Mouse (Mus musculus) lung, postnatal 0 days (tissue): ENCODE results near the gene Adamts16. TPM values are rescaled to one million over a fixed set of nuclear protein-coding genes. Genes with fewer than 3 reads are reported as not detected.

Experiments
- ATAC-seq: fragments of 200-750 bp; cut with Nextera tagmentation; 2 replicates; pipeline ENCODE4 v1.8.0; 2017; ENCODE audit warnings: moderate library complexity
- DNase-seq: peaks from one replicate; pipeline ENCODE4 v3.0.0-alpha.2; 2016; ENCODE audit warnings: low spot score
- H3K27ac ChIP-seq: fragments of 300-500 bp; sonication (generic); 2 replicates; pipeline ENCODE4 v1.5.1; 2014; ENCODE audit warnings: antibody characterized with exemption, mild to moderate bottlenecking, low read length, mixed read lengths
- H3K27me3 ChIP-seq: fragments of 300-500 bp; sonication (generic); replicated peaks from 2 replicates; pipeline ENCODE4 v1.6.1; 2014; ENCODE audit warnings: low read length, mixed read lengths; ENCODE audit not compliant: insufficient read depth
- H3K36me3 ChIP-seq: fragments of 300-500 bp; sonication (generic); 2 replicates; pipeline ENCODE4 v1.6.1; 2014; ENCODE audit warnings: low read length, mixed read lengths; ENCODE audit not compliant: insufficient read depth
- H3K4me1 ChIP-seq: fragments of 300-500 bp; sonication (generic); 2 replicates; pipeline ENCODE4 v1.6.1; 2014; ENCODE audit warnings: antibody characterized with exemption, low read depth, low read length, mixed read lengths; ENCODE audit not compliant: insufficient read depth
- H3K4me2 ChIP-seq: fragments of 300-500 bp; sonication (generic); replicated peaks from 2 replicates; pipeline ENCODE4 v1.6.1; 2014; ENCODE audit warnings: low read depth, mild to moderate bottlenecking, low read length, moderate library complexity, mixed read lengths
- H3K4me3 ChIP-seq: fragments of 300-500 bp; sonication (generic); 2 replicates; pipeline ENCODE4 v1.5.1; 2014; ENCODE audit warnings: low read depth, low read length
- H3K9ac ChIP-seq: fragments of 300-500 bp; sonication (generic); replicated peaks from 2 replicates; pipeline ENCODE4 v1.6.1; 2014; ENCODE audit warnings: low read depth, mild to moderate bottlenecking
- H3K9me3 ChIP-seq: fragments of 300-500 bp; sonication (generic); 2 replicates; pipeline ENCODE4 v1.6.1; 2016; ENCODE audit warnings: low read length, mixed read lengths
- CTCF ChIP-seq: IDR thresholded peaks from 2 replicates; pipeline ENCODE4 v1.5.1; 2016; ENCODE audit warnings: antibody characterized with exemption, mild to moderate bottlenecking
- EP300 ChIP-seq: IDR thresholded peaks from 2 replicates; pipeline ENCODE4 v1.6.1; 2016; ENCODE audit warnings: antibody characterized with exemption, mild to moderate bottlenecking, control low read depth
- WGBS: fragments of 180-500 bp; shearing (Covaris S2); extraction: QIAGEN DNeasy Blood & Tissue Kit; methylation state at CpG from one replicate; pipeline ENCODE4 v1.1.7; 2014; 5-methylcytosine and 5-hydroxymethylcytosine counted together
- polyA plus RNA-seq: library from polyadenylated mRNA; unstranded; fragments of >200 nt; fragmentation: Nextera tagmentation; extraction: Ambion mirVana; gene quantifications from 2 replicates; pipeline ENCODE4 v1.2.1, GENCODE M21; 2015

Adamts16 gene
- polyA plus RNA-seq, 1 experiment from 2014 or later, result not detected

DNA sequence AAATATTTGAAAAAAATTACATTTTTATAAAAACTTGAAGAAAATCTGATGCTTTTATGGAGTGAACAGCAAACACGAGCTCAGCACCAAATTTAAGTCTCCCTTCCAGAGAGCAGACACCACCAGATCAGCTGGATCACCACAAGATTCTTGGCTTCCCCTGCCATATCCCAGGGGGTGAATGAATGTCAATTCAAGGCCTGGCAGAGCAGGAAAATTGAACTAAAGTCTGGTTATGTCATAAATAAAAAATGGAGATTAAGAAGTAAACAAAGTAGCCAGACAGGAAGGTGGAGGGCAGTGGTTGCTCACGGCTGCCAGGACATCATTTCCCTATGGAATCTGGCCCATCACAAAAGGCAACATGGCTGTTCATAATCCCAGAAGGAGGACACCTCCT, 80.3 kb downstream of the Adamts16 start:
- H3K27me3 ChIP-seq, result no peaks in the 10 kb centered on the region
- TF ChIP-seq EP300 (no peak), CTCF (no peak)
- WGBS, result 31% methylated on average over 2 of the region's 2 CpGs
- H3K9me3 ChIP-seq, result no peaks in the 10 kb centered on the region
- ATAC-seq, result no peak
- no peak for DNase-seq
- H3K4me2 ChIP-seq, result no peak overlapping the region
- H3K27ac ChIP-seq, result no peak overlapping the region
- H3K9ac ChIP-seq, result no peak overlapping the region
- no peaks in the 10 kb centered on the region for H3K36me3 ChIP-seq
- no peaks in the 10 kb centered on the region for H3K4me1 ChIP-seq
- H3K4me3 ChIP-seq, result no peak overlapping the region

DNA sequence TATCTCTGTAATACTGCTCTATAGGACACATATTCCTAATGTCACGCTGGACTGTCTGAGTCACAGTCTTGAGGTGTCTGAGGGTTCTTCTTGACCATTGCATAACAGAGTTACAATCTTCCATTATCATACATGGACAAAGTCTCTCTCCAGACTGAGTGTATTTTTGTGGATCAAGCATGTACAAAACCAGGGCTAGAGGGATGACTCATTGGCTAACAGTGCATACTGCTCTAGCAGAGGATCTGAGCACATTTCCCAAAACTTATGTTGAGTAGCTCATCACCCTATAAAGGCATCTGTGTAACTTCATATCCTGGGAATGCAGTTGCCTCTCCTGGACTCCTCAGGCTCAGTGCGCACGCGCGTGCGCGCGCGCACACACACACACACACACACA, 81.4 kb downstream of the Adamts16 start:
- TF ChIP-seq EP300 (no peak), CTCF (no peak)
- no peak overlapping the region for H3K27ac ChIP-seq
- H3K36me3 ChIP-seq, result no peaks in the 10 kb centered on the region
- no peak for DNase-seq
- 96% methylated on average over 9 of the region's 9 CpGs for WGBS
- H3K27me3 ChIP-seq, result no peaks in the 10 kb centered on the region
- ATAC-seq, result no peak
- no peaks in the 10 kb centered on the region for H3K9me3 ChIP-seq
- no peak overlapping the region for H3K4me3 ChIP-seq
- no peak overlapping the region for H3K9ac ChIP-seq
- H3K4me1 ChIP-seq, result no peaks in the 10 kb centered on the region
- no peak overlapping the region for H3K4me2 ChIP-seq

DNA sequence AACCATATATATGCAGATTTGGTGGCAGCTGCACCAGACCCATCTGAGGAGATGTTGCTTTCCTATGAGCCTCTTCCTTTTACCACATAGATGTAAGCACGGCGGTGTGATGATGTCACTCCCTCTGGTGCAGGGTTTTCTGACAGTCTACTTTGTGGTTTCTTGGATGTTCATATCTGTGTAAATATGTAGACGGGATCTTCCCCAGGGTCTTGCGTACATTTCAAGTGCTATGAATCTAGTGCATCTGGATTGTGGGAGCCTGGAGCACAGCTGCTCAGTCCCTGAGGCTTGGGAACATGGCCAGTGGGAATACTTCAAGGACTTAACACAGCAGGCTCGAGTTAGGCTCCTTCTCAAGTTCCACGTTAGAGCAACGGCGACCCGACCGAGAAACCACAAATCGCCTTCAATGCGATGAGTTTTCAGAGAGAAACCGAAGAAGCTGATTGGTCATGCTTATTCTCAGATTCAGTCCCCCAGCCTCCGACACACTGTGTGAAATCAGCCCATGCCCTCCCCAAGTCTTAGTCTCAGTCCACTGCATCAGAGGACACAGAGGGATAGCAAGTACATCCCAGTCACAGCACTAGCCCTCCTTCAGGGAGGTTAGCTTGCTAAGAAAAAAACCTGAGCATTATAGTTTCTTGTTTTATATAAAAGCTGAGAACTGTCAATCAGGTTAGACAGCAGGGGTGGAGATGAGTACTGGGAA, 95.2 kb downstream of the Adamts16 start:
- DNase-seq (peak; percentile 9), ATAC-seq (no peak)
- no peak overlapping the region for H3K9ac ChIP-seq
- no peak overlapping the region for H3K27ac ChIP-seq
- WGBS, result 65% methylated on average over 14 of the region's 14 CpGs
- H3K4me2 ChIP-seq, result no peak overlapping the region
- H3K27me3 ChIP-seq, result no peaks in the 10 kb centered on the region
- no peak overlapping the region for H3K4me3 ChIP-seq
- no peaks in the 10 kb centered on the region for H3K4me1 ChIP-seq
- H3K9me3 ChIP-seq, result no peaks in the 10 kb centered on the region
- no peaks in the 10 kb centered on the region for H3K36me3 ChIP-seq
- TF ChIP-seq EP300, result no peak
- no peak for TF ChIP-seq CTCF

DNA sequence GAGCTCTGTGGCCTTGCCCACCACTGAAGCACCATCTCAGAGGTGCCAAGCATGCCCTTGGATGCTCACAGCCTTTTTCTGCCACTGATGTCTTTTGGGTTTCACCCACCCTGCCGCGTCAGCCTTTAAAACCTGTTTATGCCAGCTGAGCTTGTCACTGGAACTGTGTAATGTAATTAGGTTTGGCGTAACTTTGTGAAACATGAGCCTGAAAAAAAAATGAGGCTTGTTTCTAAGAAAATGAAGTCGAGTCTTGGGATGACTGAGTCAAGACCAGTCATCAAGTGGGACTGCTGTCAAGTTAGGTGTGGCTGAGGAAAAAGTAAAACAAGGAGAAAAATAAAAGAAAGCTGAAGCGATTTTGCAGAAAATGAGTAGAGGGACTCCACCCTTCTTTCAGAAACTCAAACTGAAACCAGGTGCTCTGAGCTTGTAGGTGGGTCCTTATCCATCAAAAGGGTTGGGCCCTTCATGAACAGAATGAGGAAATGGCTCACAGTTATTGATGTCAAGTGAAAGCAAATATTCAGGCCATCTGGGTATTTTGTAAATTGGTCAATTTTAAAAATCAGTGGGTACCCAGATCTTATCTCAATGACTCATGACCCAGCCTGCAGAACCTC, 97.1 kb downstream of the Adamts16 start:
- no peak for TF ChIP-seq CTCF

DNA sequence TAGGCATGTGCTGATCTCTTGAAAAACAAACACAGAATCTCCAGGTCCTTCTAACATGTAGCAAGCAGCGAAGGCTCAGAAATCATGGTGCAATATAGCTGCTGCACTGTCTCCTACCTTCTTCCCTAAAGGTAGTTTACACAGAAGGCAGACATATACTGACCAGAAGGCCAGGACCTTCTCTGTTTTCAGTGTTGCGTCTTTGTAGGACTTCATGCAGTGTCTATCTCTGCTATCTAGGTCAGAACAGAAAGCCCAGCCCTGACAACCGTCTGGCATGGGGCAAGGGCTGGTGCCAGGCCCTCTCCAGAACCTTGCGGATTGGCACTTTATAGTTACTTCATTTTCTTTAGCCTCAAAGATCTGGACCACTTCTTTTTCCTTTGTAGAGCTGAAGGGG, 98.9 kb downstream of the Adamts16 start:
- Histone ChIP-seq H3K27me3 (no peaks in the 10 kb centered on the region), H3K4me1 (no peaks in the 10 kb centered on the region)

More for the DNA sequence above, 97.1 kb downstream of the Adamts16 start:
- no peak for ATAC-seq
- Histone ChIP-seq H3K4me3 (no peak overlapping the region), H3K27ac (no peak overlapping the region), H3K4me2 (no peak overlapping the region), H3K27me3 (no peaks in the 10 kb centered on the region), H3K9me3 (no peaks in the 10 kb centered on the region), H3K36me3 (no peaks in the 10 kb centered on the region), H3K9ac (no peak overlapping the region), H3K4me1 (no peaks in the 10 kb centered on the region)
- 74% methylated on average over 5 of the region's 5 CpGs for WGBS
- DNase-seq, result no peak

DNA sequence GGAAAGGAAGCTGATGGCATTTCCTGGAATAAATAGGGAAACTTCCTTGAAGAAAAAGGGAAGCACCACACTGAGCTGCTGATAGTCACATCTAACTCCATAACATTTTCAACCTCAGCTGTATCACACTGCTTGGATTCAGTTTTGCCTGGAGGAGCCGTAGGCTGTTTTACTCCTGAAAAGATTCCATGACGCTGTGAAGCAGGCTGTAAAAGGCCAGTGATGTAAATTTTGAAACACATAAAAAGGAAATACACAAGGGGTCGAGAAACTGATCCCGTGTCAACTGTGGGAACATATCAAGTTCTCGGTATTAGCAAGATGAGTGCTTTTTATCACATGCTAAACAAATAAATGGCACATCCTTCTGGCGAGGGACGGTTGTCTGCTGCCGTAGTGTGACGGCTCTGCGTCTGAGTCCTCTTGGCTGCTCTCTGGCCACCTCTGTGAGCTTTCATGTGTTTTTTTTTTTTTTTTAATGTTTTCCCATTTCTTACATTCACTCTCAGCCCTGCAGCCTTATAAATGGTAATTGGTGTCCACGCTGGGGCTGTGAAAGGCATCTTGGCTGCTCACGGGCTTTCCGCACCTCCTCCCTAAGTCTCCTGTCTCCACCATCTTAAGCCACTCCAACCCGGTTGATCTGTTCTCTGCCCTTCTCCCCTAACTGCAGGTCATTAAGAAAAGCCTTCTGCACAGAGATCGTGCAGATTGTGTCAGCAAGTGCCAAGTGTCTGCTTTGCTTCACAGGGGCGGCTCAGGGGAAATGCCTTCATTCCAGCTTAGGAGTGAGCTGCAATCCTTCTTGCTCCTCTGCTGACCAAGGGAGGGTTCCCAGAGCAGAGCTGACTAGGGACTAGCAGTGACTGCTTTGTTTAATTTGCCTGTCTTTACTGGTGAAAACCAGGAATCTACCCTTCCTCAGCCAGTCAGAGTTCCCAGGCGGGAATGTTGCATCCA, 101.0 kb downstream of the Adamts16 start:
- no peak for DNase-seq
- Histone ChIP-seq H3K27ac (no peak overlapping the region), H3K36me3 (no peaks in the 10 kb centered on the region), H3K9me3 (no peaks in the 10 kb centered on the region), H3K4me1 (no peaks in the 10 kb centered on the region), H3K4me3 (no peak overlapping the region), H3K9ac (no peak overlapping the region), H3K27me3 (no peaks in the 10 kb centered on the region), H3K4me2 (no peak overlapping the region)
- TF ChIP-seq CTCF (no peak), EP300 (no peak)
- ATAC-seq, result peak; percentile 16; the same call in 1 of the 2 replicates
- WGBS, result 46% methylated on average over 17 of the region's 17 CpGs

More for the DNA sequence above, 98.9 kb downstream of the Adamts16 start:
- TF ChIP-seq CTCF (no peak), EP300 (no peak)
- H3K4me2 ChIP-seq, result no peak overlapping the region
- no peaks in the 10 kb centered on the region for H3K36me3 ChIP-seq
- no peak overlapping the region for H3K4me3 ChIP-seq
- H3K27ac ChIP-seq, result no peak overlapping the region
- no peaks in the 10 kb centered on the region for H3K9me3 ChIP-seq
- no peak for ATAC-seq
- WGBS, result 90% methylated on average over 4 of the region's 4 CpGs
- no peak for DNase-seq
- H3K9ac ChIP-seq, result no peak overlapping the region
